Comparison of ENCODE assay signal across 33 mouse cellular contexts in genomic region chr14:31655406-31655805, GRCm38 (mm10). TPM values are rescaled to one million over a fixed set of nuclear protein-coding genes. Genes with fewer than 3 reads are reported as not detected.
"Had no signal": no experiment of that assay in that cellular context is flagged by ENCODE, and none has a peak within 500 bp of the region (broad histone marks: within the 10 kb centered on the region; RNA-seq: fewer than 3 reads in every experiment).

No protein-coding gene starts in this region.

- H3K4me3 ChIP-seq: heart, embryonic 10.5 days; heart, embryonic 13.5 days; heart, embryonic 15.5 days; hindbrain, embryonic 13.5 days; hindbrain, embryonic 15.5 days; intestine, embryonic 15.5 days; kidney, embryonic 15.5 days; limb, embryonic 13.5 days; limb, embryonic 15.5 days; liver, embryonic 13.5 days; liver, embryonic 15.5 days had no signal

- H3K9me3 ChIP-seq: heart, embryonic 10.5 days; heart, embryonic 15.5 days; hindbrain, embryonic 15.5 days; intestine, embryonic 15.5 days; kidney, embryonic 15.5 days; limb, embryonic 15.5 days; liver, embryonic 13.5 days; liver, embryonic 15.5 days had no signal

- H3K27ac ChIP-seq: heart, embryonic 10.5 days; heart, embryonic 13.5 days; heart, embryonic 15.5 days; hindbrain, embryonic 13.5 days; hindbrain, embryonic 15.5 days; hindbrain, postnatal 0 days; intestine, embryonic 15.5 days; kidney, embryonic 15.5 days; kidney, postnatal 0 days; limb, embryonic 13.5 days; limb, embryonic 15.5 days; liver, embryonic 13.5 days; liver, embryonic 15.5 days had no signal

- H3K27me3 ChIP-seq: heart, embryonic 13.5 days; heart, embryonic 15.5 days; hindbrain, embryonic 13.5 days; hindbrain, embryonic 15.5 days; intestine, embryonic 15.5 days; kidney, embryonic 15.5 days; limb, embryonic 13.5 days; limb, embryonic 15.5 days; liver, embryonic 13.5 days; liver, embryonic 15.5 days had no signal

- H3K36me3 ChIP-seq: heart, embryonic 13.5 days; heart, embryonic 15.5 days; hindbrain, embryonic 13.5 days; hindbrain, embryonic 15.5 days; intestine, embryonic 15.5 days; kidney, embryonic 15.5 days; liver, embryonic 15.5 days had no signal

- H3K9ac ChIP-seq: heart, embryonic 13.5 days; heart, embryonic 15.5 days; hindbrain, embryonic 15.5 days; intestine, embryonic 15.5 days; kidney, embryonic 15.5 days; limb, embryonic 15.5 days; liver, embryonic 13.5 days; liver, embryonic 15.5 days had no signal

- ATAC-seq: hindbrain, postnatal 0 days; intestine, embryonic 15.5 days had no signal

- H3K4me2 ChIP-seq: heart, embryonic 13.5 days; heart, embryonic 15.5 days; hindbrain, embryonic 13.5 days; hindbrain, embryonic 15.5 days; intestine, embryonic 15.5 days; kidney, embryonic 15.5 days; limb, embryonic 13.5 days; limb, embryonic 15.5 days; liver, embryonic 13.5 days; liver, embryonic 15.5 days had no signal

- DNase-seq: gastrocnemius, postnatal 14 days; gastrocnemius, postnatal 36 days; heart, adult 18-20 months; heart, postnatal 14 days; heart, postnatal 36 days; kidney, adult 11 months; layer of hippocampus, adult 9-11 months; layer of hippocampus, postnatal 36 days; liver, embryonic 13.5 days had no signal

RNA-seq across cellular contexts. Expression of gene Gm49387, which starts 14.7 kb away (rescaled TPM):
- total RNA-seq: gastrocnemius, adult 18-20 months; gastrocnemius, adult 8-10 months; gastrocnemius, postnatal 14 days; hematopoietic stem cell, adult 5-6 weeks; hindbrain, postnatal 0 days; layer of hippocampus, adult 18-20 months; layer of hippocampus, adult 8-10 months; layer of hippocampus, postnatal 14 days; layer of hippocampus, postnatal 36 days; left cerebral cortex, adult 8-10 months; left cerebral cortex, postnatal 4 days; liver, adult 2 months had no signal
- polyA plus RNA-seq: gonadal fat pad, adult 2 months; heart, embryonic 13.5 days; hindbrain, embryonic 15.5 days; hindbrain, postnatal 0 days; kidney, adult 2 months; kidney, postnatal 0 days; large intestine, adult 2 months had no signal
